Mouse (Mus musculus) ES-Bruce4 (cell line): ENCODE measurements around the gene Kng1. TPM values are rescaled to one million over a fixed set of nuclear protein-coding genes. Genes with fewer than 3 reads are reported as not detected.

Experiments
- H3K27ac ChIP-seq: 2 replicates; pipeline ENCODE4 v1.5.1; 2012; ENCODE audit warnings: low read length, inconsistent platforms; ENCODE audit not compliant: insufficient read depth
- H3K27me3 ChIP-seq: 2 replicates; pipeline ENCODE4 v1.6.1; 2012; ENCODE audit warnings: mild to moderate bottlenecking, low read length, inconsistent platforms; ENCODE audit not compliant: control insufficient read depth, poor library complexity, insufficient read depth, severe bottlenecking
- H3K36me3 ChIP-seq: 2 replicates; pipeline ENCODE4 v1.6.1; 2012; ENCODE audit warnings: inconsistent platforms, mild to moderate bottlenecking, low read length, moderate library complexity; ENCODE audit not compliant: control insufficient read depth, poor library complexity, insufficient read depth, severe bottlenecking
- H3K4me1 ChIP-seq: one replicate; pipeline ENCODE4 v1.8.1; 2011; ENCODE audit warnings: low read length; ENCODE audit not compliant: control insufficient read depth, insufficient read depth
- H3K4me3 ChIP-seq: 2 replicates; pipeline ENCODE4 v1.5.1; 2011; ENCODE audit warnings: low read depth, mild to moderate bottlenecking, low read length
- H3K9ac ChIP-seq: 2 replicates; pipeline ENCODE4 v1.6.1; 2012; ENCODE audit warnings: low read depth, mild to moderate bottlenecking, inconsistent platforms; ENCODE audit not compliant: poor library complexity, severe bottlenecking
- H3K9me3 ChIP-seq: replicated peaks from 2 replicates; pipeline ENCODE4 v1.6.1; 2012; ENCODE audit warnings: mild to moderate bottlenecking, low read length, inconsistent platforms; ENCODE audit not compliant: control insufficient read depth, poor library complexity, insufficient read depth, severe bottlenecking
- CTCF ChIP-seq: IDR thresholded peaks from one replicate; pipeline ENCODE4 v1.8.1; 2011; ENCODE audit warnings: low read depth, low read length
- EP300 ChIP-seq: IDR thresholded peaks from 2 replicates; pipeline ENCODE4 v1.6.1; 2011; ENCODE audit warnings: low read depth, low read length; ENCODE audit not compliant: insufficient read depth
- POLR2A ChIP-seq: IDR thresholded peaks from one replicate; pipeline ENCODE4 v1.8.1; 2011; ENCODE audit warnings: low read length; ENCODE audit not compliant: insufficient read depth
- polyA plus RNA-seq: library from polyadenylated mRNA; stranded (reverse); fragments of >200 nt; gene quantifications from 2 replicates; pipeline ENCODE4 v1.2.4, GENCODE M21; 2011; ENCODE audit warnings: low read depth; ENCODE audit not compliant: missing spikeins, insufficient read depth, insufficient read length

Kng1 gene
- polyA plus RNA-seq, 1 experiment = 1.1 TPM

- H3K4me1 ChIP-seq = no peaks in the 10 kb centered on the region
These were observed 51.3 kb downstream of the Kng1 start for GRCm38 (mm10) chr16:23108943-23109342.

GRCm38 (mm10) chr16:23109350-23110280, 52.0 kb downstream of the Kng1 start:
- peak overlapping the region; percentile 96 for H3K9ac ChIP-seq
- H3K27ac ChIP-seq = peak overlapping the region; percentile 99
- no peaks in the 10 kb centered on the region for H3K4me1 ChIP-seq
- no peaks in the 10 kb centered on the region for H3K9me3 ChIP-seq
- H3K4me3 ChIP-seq = peak overlapping the region; percentile 90
- TF ChIP-seq EP300 (no peak), POLR2A (no peak), CTCF (no peak)
- H3K27me3 ChIP-seq = no peaks in the 10 kb centered on the region
- peaks cover 65% of the 10 kb centered on the region for H3K36me3 ChIP-seq

More at GRCm38 (mm10) chr16:23108943-23109342, 51.3 kb downstream of the Kng1 start:
- Histone ChIP-seq H3K4me3 (peak overlapping the region; percentile 90), H3K9ac (peak overlapping the region; percentile 96), H3K9me3 (no peaks in the 10 kb centered on the region), H3K36me3 (peaks cover 58% of the 10 kb centered on the region), H3K27ac (peak overlapping the region; percentile 99), H3K27me3 (no peaks in the 10 kb centered on the region)
- TF ChIP-seq POLR2A (no peak), CTCF (no peak), EP300 (no peak)

GRCm38 (mm10) chr16:23112348-23112747, 54.7 kb downstream of the Kng1 start:
- Histone ChIP-seq H3K36me3 (peaks cover 85% of the 10 kb centered on the region), H3K4me3 (no peak overlapping the region), H3K4me1 (no peaks in the 10 kb centered on the region)

GRCm38 (mm10) chr16:23112861-23113435, 55.3 kb downstream of the Kng1 start:
- Histone ChIP-seq H3K4me3 (no peak overlapping the region), H3K27me3 (no peaks in the 10 kb centered on the region), H3K4me1 (no peaks in the 10 kb centered on the region), H3K9ac (peak overlapping the region; percentile 96; the same call in 1 of the 2 replicates), H3K36me3 (peaks cover 88% of the 10 kb centered on the region), H3K9me3 (no peaks in the 10 kb centered on the region), H3K27ac (peak overlapping the region; percentile 76)
- no peak for TF ChIP-seq EP300

More at GRCm38 (mm10) chr16:23112348-23112747, 54.7 kb downstream of the Kng1 start:
- Histone ChIP-seq H3K9ac (peak overlapping the region; percentile 96; the same call in 1 of the 2 replicates), H3K27me3 (no peaks in the 10 kb centered on the region), H3K9me3 (no peaks in the 10 kb centered on the region), H3K27ac (peak overlapping the region; percentile 89; the same call in 1 of the 2 replicates)
- no peak for TF ChIP-seq EP300
- TF ChIP-seq CTCF = no peak
- TF ChIP-seq POLR2A = no peak

- H3K9ac ChIP-seq = no peak overlapping the region
- peaks cover 82% of the 10 kb centered on the region for H3K36me3 ChIP-seq
- TF ChIP-seq EP300 = no peak
- TF ChIP-seq CTCF = no peak
- TF ChIP-seq POLR2A = no peak
These were observed 56.2 kb downstream of the Kng1 start for GRCm38 (mm10) chr16:23113903-23114302.

More at GRCm38 (mm10) chr16:23113903-23114302, 56.2 kb downstream of the Kng1 start:
- H3K27ac ChIP-seq = no peak overlapping the region
- no peaks in the 10 kb centered on the region for H3K27me3 ChIP-seq
- no peak overlapping the region for H3K4me3 ChIP-seq
- H3K9me3 ChIP-seq = no peaks in the 10 kb centered on the region
- no peaks in the 10 kb centered on the region for H3K4me1 ChIP-seq
